Mouse (Mus musculus) left cerebral cortex, postnatal 36 days (tissue): ENCODE measurements around the gene Trak2. TPM values are rescaled to one million over a fixed set of nuclear protein-coding genes. Genes with fewer than 3 reads are reported as not detected.
"Not testable (repeated sequence)": the region's sequence is repeated elsewhere in the genome, so short reads cannot be mapped to it uniquely, and the experiment has no call there.

Source experiments
- DNase-seq, 2 experiments: peaks; one replicate each; pipeline ENCODE4 v3.0.0; 2021 to 2022; ENCODE audit warnings: low spot score in 2 of 2, mixed read lengths in 1 of 2
- intact Hi-C: fragments of 180-260 bp; cut with DNase I; formaldehyde crosslinking; loops from one replicate; pipeline ENCODE4 v1.15.1; 2025
- total RNA-seq, 2 experiments: library from RNA; stranded (reverse); gene quantifications; 2 replicates each; pipeline ENCODE4 v1.2.3; 2021

Gene Trak2
- total RNA-seq, 2 experiments from 2014 or later = 157 to 160 TPM

DNA sequence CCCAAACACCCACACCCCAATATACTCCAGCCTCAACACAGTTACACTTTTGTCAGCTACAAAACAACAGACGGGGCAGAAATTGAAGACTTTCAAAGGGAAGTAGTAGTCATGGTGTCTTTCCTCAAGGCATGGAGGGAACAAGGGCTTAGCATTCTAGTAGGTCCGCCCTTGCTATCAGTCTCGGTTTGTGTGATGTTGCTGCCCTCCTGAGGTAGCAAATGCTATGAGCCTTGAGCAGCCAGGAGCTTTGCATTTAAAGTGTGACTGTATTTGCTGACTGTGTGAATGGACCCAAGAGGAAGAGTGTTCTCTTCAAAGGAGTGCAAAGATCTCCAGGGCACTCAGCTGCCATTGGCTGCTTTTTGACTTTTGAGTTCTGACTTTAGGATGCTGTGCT, 75.7 kb downstream of the Trak2 start:
- peak in 1 of 2 experiments; percentile 23 for DNase-seq
- intact Hi-C loops = loop anchor here (5.0 kb wide), 1 partner anchor 125 kb away; no protein-coding TSS in a partner anchor

DNA sequence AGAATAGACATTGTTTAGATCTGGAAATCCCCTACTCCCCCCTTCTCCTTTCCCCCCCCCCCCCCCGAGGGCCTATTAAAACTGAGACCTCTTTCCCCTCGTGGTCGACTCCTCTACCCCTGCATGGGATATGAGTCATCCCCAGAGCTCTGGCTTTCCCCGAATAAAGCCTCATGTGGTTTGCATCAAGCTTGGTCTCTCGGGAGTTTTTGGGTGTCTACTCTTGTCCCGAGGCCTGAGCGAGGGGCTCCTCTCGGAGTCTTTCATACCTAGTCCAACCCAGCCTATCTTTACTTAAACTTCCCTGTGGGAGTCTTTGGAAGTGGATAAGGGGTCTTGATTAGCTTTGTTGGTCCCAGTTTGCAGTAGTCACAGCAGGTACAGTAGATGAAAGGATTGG, 80.8 kb downstream of the Trak2 start:
- DNase-seq, intact Hi-C loops: not testable (repeated sequence)

DNA sequence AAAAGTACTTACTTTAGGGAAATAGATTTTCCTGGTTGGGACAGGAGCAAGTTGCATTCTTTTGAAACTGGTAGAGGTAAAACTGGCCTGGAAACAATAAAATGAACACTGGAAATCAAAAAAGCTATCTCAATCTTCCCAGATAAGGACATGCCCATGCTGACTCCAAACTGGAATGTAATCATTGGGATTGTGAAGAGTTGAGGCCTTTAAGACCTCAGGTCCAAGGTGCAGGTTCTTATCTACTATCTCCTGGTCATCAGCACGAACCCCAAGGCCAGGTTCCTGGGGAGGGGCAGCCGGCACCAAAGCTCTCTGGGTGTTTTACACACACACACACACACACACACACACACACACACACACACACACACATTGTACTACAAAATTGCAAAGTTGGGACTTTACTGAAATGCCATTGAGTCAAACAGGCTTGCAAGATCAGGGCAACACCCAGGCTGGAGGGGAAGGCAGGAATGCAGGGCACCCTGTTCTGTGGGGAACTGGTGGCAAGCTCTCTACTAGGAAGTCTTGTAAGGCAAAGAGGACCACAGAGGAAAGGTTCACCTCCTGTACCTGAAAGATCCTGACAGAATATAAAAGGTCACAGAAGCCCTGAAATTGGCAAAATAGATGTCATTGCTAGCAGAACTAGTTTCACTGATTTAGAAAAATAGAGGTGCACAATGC, 81.6 kb downstream of the Trak2 start:
- intact Hi-C loops, DNase-seq: not testable (repeated sequence)

DNA sequence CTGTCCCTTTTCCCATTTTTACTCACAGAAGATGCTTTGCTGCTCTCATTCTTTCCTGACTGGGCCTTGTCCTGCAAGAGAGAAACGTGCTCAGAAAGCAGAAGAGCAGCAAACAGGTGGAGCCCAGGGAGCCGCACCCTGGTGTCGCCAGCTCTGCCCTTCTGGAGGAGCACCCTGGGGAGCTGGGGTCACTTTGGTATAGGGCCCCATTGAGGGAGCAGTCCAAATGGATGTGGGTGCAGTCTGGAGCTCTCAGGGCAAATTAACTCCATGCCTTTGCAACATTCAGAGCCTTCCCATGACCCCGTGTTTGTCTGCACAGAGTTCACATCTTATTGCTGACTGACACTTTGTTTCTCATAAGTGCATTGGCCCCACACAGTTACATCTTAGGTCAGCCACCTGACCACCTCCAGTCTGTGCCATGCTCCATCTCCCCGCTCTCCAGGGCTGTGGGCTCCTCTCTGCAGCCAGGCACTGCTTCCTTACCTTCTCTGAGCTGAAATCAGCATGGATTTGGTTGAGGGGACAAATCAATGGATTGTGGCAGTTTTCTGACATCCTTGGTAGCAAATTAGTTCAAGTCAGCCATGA, 82.4 kb downstream of the Trak2 start:
- intact Hi-C loops, DNase-seq: not testable (repeated sequence)

DNA sequence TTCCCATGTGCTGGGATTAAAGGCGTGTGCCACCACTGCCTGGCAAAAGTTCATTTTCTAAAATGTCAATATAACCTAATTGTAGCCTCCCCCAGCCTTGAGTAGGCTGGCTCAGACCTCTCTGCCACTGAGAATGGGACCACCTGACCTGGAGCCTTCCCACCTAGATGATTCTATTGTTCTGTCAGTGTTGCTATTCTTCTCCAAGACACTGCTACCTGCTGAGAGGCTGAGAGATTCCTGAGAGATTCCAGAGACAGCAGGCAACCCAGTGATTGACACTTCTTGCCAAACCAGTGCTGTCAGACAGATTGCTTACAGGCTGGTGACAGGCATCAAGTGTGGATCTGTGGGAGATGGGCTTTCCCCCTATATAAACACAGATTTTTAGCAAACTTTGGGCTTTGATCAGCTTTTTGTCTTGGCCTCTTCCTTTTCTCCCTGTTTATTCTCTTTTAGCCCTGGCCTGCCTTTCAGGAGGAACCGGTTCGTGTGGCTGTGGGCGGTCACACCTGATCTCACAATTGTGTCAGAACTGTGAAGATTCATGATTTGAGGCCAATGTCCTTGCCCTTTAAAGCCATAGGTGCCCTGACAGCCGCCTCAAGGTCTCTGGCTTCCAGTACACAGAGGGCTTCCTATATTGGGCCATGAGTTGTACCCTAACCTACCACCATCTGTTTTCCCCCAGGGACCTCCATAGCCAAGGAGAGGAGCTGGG, 83.2 kb downstream of the Trak2 start:
- DNase-seq = no peak
- intact Hi-C loops = no loop called here

DNA sequence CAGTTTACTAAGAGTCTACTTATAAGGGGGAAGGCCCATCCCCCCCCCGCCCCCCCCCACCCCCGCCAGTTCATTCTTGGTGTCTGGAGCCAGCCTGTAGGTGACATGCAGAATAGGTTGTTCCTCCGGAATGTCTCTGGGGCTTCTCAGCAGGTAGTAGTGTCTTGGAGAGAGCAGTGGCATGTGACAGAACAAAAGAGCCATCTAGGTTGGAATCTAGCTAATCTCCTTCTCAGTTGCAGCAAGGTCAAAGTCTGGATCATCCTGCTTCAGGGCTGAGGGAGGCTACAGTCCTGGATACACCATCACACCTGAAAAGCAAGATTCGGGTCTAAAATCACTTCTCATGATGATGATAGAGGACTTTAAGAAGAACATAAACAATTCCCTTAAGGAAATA, 87.6 kb downstream of the Trak2 start:
- intact Hi-C loops = no loop called here
- DNase-seq = no peak

DNA sequence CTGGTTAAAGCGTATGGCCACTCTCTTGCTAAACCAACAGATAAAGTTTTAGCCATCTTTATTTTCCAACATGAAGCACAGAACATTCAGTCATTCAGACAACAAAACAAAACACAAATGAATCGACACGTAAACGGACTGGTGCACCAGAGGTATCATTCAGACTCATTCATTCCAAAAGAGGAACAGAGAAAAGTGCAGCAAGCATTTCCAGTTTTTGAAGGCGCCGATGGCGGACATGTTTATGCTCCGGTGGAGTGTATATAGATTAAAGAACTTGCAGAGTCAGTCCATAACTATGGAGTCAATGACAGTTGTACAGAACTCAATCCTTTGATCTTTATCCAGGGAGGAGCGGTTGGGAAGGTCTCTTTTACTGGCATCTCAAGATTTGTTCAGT, 90.0 kb downstream of the Trak2 start:
- DNase-seq, intact Hi-C loops: not testable (repeated sequence)

DNA sequence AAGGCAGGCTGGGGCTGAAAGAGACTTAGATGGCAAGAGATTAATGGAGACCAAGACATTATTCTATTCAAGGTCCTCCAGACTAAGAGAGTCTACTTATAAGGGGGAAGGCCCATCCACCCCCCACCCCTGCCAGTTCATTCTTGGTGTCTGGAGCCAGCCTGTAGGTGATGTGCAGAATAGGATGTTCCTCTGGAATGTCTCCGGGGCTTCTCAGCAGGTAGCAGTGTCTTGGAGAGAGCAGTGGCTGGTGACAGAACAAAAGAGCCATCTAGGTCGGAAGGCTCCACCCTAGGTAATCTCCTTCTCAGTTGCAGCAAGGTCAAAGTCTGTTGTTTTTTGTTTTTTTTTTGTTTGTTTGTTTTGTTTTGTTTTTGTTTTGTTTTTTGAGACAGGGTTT, 93.9 kb downstream of the Trak2 start:
- DNase-seq, intact Hi-C loops: not testable (repeated sequence)

DNA sequence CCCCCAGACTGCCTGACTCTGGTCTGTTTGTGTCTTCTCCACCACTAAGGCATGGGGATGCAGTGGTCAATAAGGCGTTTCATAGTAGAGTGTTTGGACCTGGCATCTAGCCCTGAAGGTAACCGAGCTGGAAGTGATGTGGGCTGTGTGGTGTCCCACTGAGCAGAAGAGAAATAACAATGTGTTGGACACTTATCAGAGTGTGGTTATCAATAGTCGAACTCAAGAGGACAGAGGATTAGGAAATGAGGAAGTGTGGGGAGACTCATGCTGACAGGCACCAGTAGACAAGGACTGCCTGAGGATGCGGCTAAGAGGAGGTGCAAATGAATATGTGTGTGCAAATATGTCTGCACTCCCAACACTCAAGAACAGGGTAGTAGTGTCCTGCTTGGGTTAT, 96.7 kb downstream of the Trak2 start:
- DNase-seq, intact Hi-C loops: not testable (repeated sequence)

DNA sequence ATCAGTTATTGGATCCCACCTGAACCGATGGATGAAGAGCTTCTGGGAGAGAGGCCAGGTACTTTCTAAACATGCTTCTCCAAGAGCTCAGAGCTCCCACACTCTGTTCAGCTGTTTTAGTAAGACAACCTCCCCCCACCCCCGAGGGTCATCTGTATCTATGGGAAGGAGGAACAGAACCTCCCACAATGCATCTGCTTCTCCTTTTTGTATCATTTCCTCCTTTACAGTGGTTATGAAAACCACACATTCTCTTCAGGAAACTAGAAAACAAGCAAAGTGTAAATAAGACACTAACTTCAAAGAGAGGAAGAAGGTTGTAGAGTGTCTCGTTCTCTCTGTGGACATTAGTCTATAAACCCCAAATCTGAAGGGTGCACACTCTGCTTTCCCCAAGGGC, 112.6 kb downstream of the Trak2 start:
- intact Hi-C loops, DNase-seq: not testable (repeated sequence)

DNA sequence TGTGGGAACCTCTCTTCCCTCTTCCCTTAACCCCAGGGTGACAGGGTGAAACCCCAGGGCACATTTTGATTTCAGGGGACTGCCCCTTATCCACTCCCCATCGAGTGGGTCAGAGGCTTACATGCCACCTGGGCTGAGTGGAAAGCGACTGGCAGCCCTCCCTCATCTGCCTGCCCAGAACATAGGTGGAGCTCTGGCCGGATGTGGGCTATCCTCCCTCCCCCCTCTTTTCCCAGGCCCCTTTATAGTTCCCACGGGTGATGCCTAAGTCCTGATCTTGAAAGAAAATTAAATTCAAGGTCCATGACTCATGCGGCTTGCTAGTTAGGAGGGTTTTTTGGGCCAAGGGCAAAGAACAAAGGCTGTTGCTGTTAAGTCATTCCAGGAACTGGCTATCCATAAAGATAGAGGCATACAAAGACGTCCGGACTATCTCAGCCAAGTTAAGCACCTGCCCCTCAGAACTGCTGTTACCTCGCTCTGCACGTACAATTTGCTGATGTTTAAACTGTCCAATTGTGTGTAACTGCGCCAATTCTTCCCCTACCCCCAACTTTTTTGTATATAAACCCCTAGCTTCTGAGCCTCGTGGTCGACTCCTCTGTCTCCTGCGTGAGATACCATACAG, 113.4 kb downstream of the Trak2 start:
- intact Hi-C loops = loop anchor here (2.0 kb wide), 2 partner anchors 189 to 197 kb away; no protein-coding TSS in a partner anchor

DNA sequence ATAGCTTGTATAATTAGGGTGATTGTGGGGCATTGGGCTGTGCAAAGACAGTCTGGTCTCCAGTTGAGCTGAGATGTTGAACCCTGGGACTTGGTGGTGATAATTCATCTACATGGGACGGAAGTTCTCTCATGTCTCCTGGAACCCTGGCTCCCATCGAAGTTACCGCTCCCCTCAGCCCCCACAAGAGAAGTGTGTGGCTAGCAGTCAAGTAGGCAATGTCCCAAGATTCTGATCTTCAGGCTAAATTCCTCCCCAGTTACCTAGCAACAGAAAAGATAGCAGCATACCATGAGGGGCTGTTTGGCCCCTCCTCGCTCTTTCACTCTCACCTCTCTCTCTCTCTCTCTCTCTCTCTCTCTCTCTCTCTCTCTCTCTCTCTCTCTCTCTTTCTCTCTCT, 114.1 kb downstream of the Trak2 start:
- intact Hi-C loops = loop anchor here (2.0 kb wide), 2 partner anchors 188 to 196 kb away; no protein-coding TSS in a partner anchor
- DNase-seq = not testable (repeated sequence)

More for the DNA sequence above, 113.4 kb downstream of the Trak2 start:
- DNase-seq = not testable (repeated sequence)

DNA sequence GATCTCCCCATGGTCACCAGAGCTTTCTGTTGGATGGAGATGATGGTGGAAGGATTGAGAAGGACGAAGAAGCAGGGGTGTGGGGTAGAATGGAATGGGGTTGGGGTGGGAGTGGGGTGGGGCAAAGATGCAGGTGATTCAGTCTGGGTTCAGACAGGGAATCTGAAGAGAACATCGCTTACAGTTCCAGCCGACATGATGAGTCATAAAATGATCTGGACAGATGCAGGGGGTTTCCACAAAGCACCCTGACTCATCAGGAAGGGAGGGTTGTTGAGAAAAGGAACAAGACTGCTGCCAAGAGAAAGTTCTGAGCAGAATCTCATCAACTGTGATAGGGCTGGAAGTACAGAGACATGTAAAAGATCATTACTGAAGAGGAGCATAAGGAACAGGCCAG, 116.4 kb downstream of the Trak2 start:
- DNase-seq, intact Hi-C loops: not testable (repeated sequence)

Other genes with a start within 250 kb of the Trak2 start
- 1 to 10 TPM; 2.5 to 2.6 TPM for gene Casp8, start 178.1 kb downstream of the Trak2 start, total RNA-seq
- gene Stradb, start 92 bp upstream of the Trak2 start, total RNA-seq = 10 to 100 TPM; 56.8 to 61.5 TPM
- not detected for gene C2cd6, start 121.5 kb upstream of the Trak2 start, total RNA-seq
- gene Tmem237, start 147.0 kb upstream of the Trak2 start, total RNA-seq = 10 to 100 TPM; 30.2 to 32.2 TPM
- gene Mpp4, start 190.0 kb upstream of the Trak2 start, total RNA-seq = 1 to 10 TPM in 1 of 2 experiments, under 1 TPM in 1; 0.79 to 2.0 TPM